Mouse (Mus musculus): ENCODE results near the gene Bbx. TPM values are rescaled to one million over a fixed set of nuclear protein-coding genes. Genes with fewer than 3 reads are reported as not detected.
A peak's percentile ranks its signal among the peaks of the same experiment; 100 is the strongest.

The Bbx gene
- total RNA-seq, 2 experiments from 2014 or later = 25.5 to 27.5 TPM

DNA sequence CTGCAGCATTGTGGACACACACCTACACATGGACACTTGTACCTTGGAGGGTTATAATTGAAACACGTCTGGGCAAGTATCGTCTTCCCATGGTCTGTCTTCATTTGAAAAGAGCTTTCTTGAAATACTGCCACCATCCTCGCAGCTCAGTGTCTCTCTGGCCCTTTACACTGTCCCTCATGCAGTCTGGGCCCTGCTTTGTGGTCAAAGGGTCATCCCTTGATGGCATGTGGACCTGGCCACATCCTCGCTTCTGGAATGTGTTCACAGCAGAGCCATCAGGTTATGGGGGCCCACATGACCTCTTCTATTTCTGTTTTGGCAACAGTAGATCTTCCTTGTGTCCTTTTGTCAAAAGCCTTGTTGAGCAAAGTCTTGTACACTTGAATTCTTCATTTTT, 282.6 kb downstream of the Bbx start:
- no peak for DNase-seq

DNA sequence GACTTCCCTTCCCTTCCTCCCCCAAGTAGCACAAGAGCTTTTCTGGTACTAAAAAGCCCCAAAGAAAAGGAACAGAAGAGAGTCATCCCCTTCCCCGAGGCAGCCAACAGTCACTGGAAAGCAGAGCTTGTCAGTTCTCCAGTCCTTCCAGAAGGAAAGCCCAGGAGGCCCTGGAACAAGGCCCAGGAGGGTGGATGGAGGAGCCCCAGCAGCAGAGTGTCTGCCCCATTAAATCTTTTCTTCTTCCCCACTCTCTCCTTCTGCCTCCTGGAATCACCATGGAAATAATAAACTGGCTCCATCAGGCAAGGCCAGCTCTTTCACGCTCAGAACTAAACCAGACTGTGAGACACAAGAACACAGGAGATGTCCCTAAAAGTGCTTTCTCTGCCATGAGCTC, 284.3 kb downstream of the Bbx start:
- peak; percentile 24 to 37 for DNase-seq

Other genes with a start within 250 kb of the Bbx start
- not detected for gene Ccdc54, start 158.8 kb upstream of the Bbx start, total RNA-seq (2021)

Measured in layer of hippocampus, postnatal 36 days (tissue).